Mouse (Mus musculus): Measurements from ENCODE around the gene Yju2.

- TF ChIP-seq CTCF (conservative IDR thresholded peaks at IDR 0.05; ENCODE audit: low read length) (no peak), POU5F1 (IDR thresholded peaks at IDR 0.05; ENCODE audit: borderline replicate concordance, low read length) (no peak), NANOG (IDR thresholded peaks at IDR 0.05; ENCODE audit: borderline replicate concordance, low read length) (no peak)
These were observed 9.5 kb upstream of the Yju2 start, which contains the start of gene Zfp119b for GRCm38 (mm10) chr17:55949400-55949799.

Measured in E14TG2a.4 (cell line).